Mouse (Mus musculus): ENCODE data around the gene Ube2r2.

Gene Ube2r2

GRCm38 (mm10) chr4:41135711-41136453 lies at the start of gene Ube2r2:
Gene Ube2r2 (plus strand): TSS chr4:41135743.
- no peak for DNase-seq

- no peak for DNase-seq
Measured at GRCm38 (mm10) chr4:41086947-41087346, 48.6 kb upstream of the Ube2r2 start.

GRCm38 (mm10) chr4:41087459-41088298 lies 47.9 kb upstream of the Ube2r2 start:
- DNase-seq = no peak

- DNase-seq = no peak
Measured at GRCm38 (mm10) chr4:41089189-41089588, 46.4 kb upstream of the Ube2r2 start.

GRCm38 (mm10) chr4:41089705-41090104 lies 45.8 kb upstream of the Ube2r2 start:
- no peak for DNase-seq

- DNase-seq = no peak
Measured at GRCm38 (mm10) chr4:41091391-41091790, 44.2 kb upstream of the Ube2r2 start.

- DNase-seq = no peak
Measured at GRCm38 (mm10) chr4:41092958-41093357, 42.6 kb upstream of the Ube2r2 start.

GRCm38 (mm10) chr4:41094361-41094760 lies 41.2 kb upstream of the Ube2r2 start:
- DNase-seq = no peak

GRCm38 (mm10) chr4:41096169-41096568 lies 39.4 kb upstream of the Ube2r2 start:
- no peak for DNase-seq

- no peak for DNase-seq
Measured at GRCm38 (mm10) chr4:41096794-41097193, 38.7 kb upstream of the Ube2r2 start.

- DNase-seq = no peak
Measured at GRCm38 (mm10) chr4:41097381-41097780, 38.2 kb upstream of the Ube2r2 start.

GRCm38 (mm10) chr4:41097871-41098576 lies 37.5 kb upstream of the Ube2r2 start, which contains the start of gene Aqp3:
Gene Aqp3 (minus strand): TSS chr4:41098183.
- no peak for DNase-seq

- DNase-seq = no peak
Measured at GRCm38 (mm10) chr4:41098577-41098951, 37.0 kb upstream of the Ube2r2 start.

GRCm38 (mm10) chr4:41100986-41101385 lies 34.6 kb upstream of the Ube2r2 start:
- DNase-seq = no peak

GRCm38 (mm10) chr4:41102901-41103300 lies 32.6 kb upstream of the Ube2r2 start:
- no peak for DNase-seq

- DNase-seq = peak; percentile 48
Measured at GRCm38 (mm10) chr4:41107440-41107839, 28.1 kb upstream of the Ube2r2 start.

GRCm38 (mm10) chr4:41108717-41109425 lies 26.7 kb upstream of the Ube2r2 start:
- DNase-seq = no peak

- DNase-seq = no peak
Measured at GRCm38 (mm10) chr4:41114358-41115070, 21.0 kb upstream of the Ube2r2 start.

GRCm38 (mm10) chr4:41115074-41115473 lies 20.5 kb upstream of the Ube2r2 start:
- no peak for DNase-seq

GRCm38 (mm10) chr4:41115793-41116192 lies 19.8 kb upstream of the Ube2r2 start:
- no peak for DNase-seq

- no peak for DNase-seq
Measured at GRCm38 (mm10) chr4:41116817-41117216, 18.7 kb upstream of the Ube2r2 start.

- no peak for DNase-seq
Measured at GRCm38 (mm10) chr4:41118706-41119292, 16.7 kb upstream of the Ube2r2 start.

All from cerebellum, adult 11-12 months (tissue).